Mouse (Mus musculus): Measurements from ENCODE around the gene Rnls. TPM values are rescaled to one million over a fixed set of nuclear protein-coding genes. Genes with fewer than 3 reads are reported as not detected.

Gene Rnls
- polyA plus RNA-seq, 1 experiment from 2014 or later = 6.8 TPM

- no peak for ATAC-seq (ENCODE audit: low FRiP score, low TSS enrichment)
- H3K9ac ChIP-seq (ENCODE audit: low read depth, low read length) = no peak overlapping the region
Observed at GRCm38 (mm10) chr19:33159192-33159591, 232.9 kb downstream of the Rnls start.

DNA sequence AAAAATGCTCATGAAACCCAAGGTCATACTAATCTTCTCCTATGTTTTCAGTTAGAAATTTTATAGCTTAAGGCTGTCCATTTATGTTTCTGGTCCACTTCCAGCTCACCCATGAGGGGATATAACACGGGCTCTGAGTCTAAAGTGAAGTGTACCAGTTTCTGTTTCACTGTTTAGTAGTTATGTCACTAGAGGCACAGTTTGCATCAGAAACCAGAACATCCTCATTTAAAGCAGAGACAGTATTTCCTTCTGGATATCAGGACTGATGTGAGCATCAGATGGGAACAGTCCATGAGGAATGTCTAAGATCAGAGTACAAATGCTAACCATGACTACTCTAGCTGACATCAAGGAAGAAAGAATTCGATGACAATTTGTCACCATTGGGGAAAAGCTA, 233.9 kb downstream of the Rnls start:
- 88% methylated on average over 2 of the region's 2 CpGs for WGBS
- Histone ChIP-seq H3K9me3 (ENCODE audit: control insufficient read depth, low read length) (no peaks in the 10 kb centered on the region), H3K4me2 (replicated peaks; ENCODE audit: low read depth, low read length) (no peak overlapping the region), H3K36me3 (ENCODE audit: control insufficient read depth, insufficient read depth, low read length) (no peaks in the 10 kb centered on the region), H3K9ac (ENCODE audit: low read depth, low read length) (no peak overlapping the region), H3K4me3 (ENCODE audit: low read length) (no peak overlapping the region), H3K27ac (ENCODE audit: low read depth, low read length) (no peak overlapping the region), H3K27me3 (ENCODE audit: control insufficient read depth, insufficient read depth, low read length) (no peaks in the 10 kb centered on the region), H3K4me1 (ENCODE audit: control insufficient read depth, insufficient read depth, low read length) (no peaks in the 10 kb centered on the region)
- ATAC-seq (ENCODE audit: low FRiP score, low TSS enrichment) = no peak

More at GRCm38 (mm10) chr19:33159192-33159591, 232.9 kb downstream of the Rnls start:
- no peaks in the 10 kb centered on the region for H3K4me1 ChIP-seq (ENCODE audit: control insufficient read depth, insufficient read depth, low read length)
- no peak overlapping the region for H3K4me3 ChIP-seq (ENCODE audit: low read length)
- no peak overlapping the region for H3K27ac ChIP-seq (ENCODE audit: low read depth, low read length)
- no peaks in the 10 kb centered on the region for H3K36me3 ChIP-seq (ENCODE audit: control insufficient read depth, insufficient read depth, low read length)
- 95% methylated on average over 1 of the region's 1 CpGs for WGBS
- H3K4me2 ChIP-seq (replicated peaks; ENCODE audit: low read depth, low read length) = no peak overlapping the region
- no peaks in the 10 kb centered on the region for H3K9me3 ChIP-seq (ENCODE audit: control insufficient read depth, low read length)
- no peaks in the 10 kb centered on the region for H3K27me3 ChIP-seq (ENCODE audit: control insufficient read depth, insufficient read depth, low read length)

DNA sequence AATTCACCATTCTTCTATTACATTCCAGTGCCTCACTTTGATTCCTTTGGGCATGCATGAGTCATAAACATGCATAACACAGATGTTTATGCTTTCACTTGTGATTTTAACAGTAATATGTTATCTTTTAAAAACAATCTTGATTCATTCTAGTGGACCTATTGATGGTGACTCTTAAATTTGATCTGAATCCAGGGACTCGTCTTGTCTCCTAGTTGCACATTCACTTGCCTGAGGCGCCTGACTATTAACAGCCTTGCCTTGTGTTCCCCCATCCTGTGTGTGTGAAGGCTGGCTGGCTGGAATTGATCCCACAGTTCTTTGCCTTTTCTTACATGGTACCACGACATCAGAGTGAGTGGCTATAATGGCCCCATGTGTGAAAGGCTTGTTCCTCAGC, 243.7 kb downstream of the Rnls start:
- H3K27ac ChIP-seq (ENCODE audit: low read depth, low read length) = no peak overlapping the region
- H3K4me3 ChIP-seq (ENCODE audit: low read length) = no peak overlapping the region
- H3K9me3 ChIP-seq (ENCODE audit: control insufficient read depth, low read length) = no peaks in the 10 kb centered on the region
- H3K4me2 ChIP-seq (replicated peaks; ENCODE audit: low read depth, low read length) = no peak overlapping the region
- H3K9ac ChIP-seq (ENCODE audit: low read depth, low read length) = no peak overlapping the region
- no peak for ATAC-seq (ENCODE audit: low FRiP score, low TSS enrichment)
- H3K4me1 ChIP-seq (ENCODE audit: control insufficient read depth, insufficient read depth, low read length) = no peaks in the 10 kb centered on the region
- 83% methylated on average over 3 of the region's 3 CpGs for WGBS
- no peaks in the 10 kb centered on the region for H3K27me3 ChIP-seq (ENCODE audit: control insufficient read depth, insufficient read depth, low read length)
- H3K36me3 ChIP-seq (ENCODE audit: control insufficient read depth, insufficient read depth, low read length) = no peaks in the 10 kb centered on the region

DNA sequence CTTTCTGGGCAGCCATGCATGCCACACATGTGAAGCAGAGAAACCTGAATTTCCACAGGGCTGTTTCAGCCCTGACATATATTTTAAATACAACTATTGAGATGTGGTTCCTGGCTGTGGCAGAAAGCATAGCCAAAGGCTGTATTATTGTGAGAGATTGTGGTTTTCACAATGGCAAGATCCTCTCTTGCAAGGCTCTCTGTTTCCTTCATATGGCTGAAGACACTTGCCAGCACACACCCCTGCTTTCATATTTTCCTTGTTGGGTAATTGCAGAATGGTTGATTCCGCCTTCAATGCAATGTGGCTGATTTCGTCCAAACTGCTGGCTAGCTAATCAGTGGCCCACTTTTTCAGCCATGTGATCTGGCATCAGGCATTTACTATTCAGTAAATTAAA, 248.9 kb downstream of the Rnls start:
- no peaks in the 10 kb centered on the region for H3K36me3 ChIP-seq (ENCODE audit: control insufficient read depth, insufficient read depth, low read length)
- no peak for ATAC-seq (ENCODE audit: low FRiP score, low TSS enrichment)
- no peak overlapping the region for H3K4me3 ChIP-seq (ENCODE audit: low read length)
- no peak overlapping the region for H3K27ac ChIP-seq (ENCODE audit: low read depth, low read length)
- no peak overlapping the region for H3K4me2 ChIP-seq (replicated peaks; ENCODE audit: low read depth, low read length)
- 88% methylated on average over 2 of the region's 2 CpGs for WGBS
- H3K9me3 ChIP-seq (ENCODE audit: control insufficient read depth, low read length) = no peaks in the 10 kb centered on the region
- H3K9ac ChIP-seq (ENCODE audit: low read depth, low read length) = no peak overlapping the region
- H3K4me1 ChIP-seq (ENCODE audit: control insufficient read depth, insufficient read depth, low read length) = no peaks in the 10 kb centered on the region
- no peaks in the 10 kb centered on the region for H3K27me3 ChIP-seq (ENCODE audit: control insufficient read depth, insufficient read depth, low read length)

GRCm38 (mm10) chr19:33137316-33137715, 254.8 kb downstream of the Rnls start:
- Histone ChIP-seq H3K9ac (ENCODE audit: low read depth, low read length) (no peak overlapping the region), H3K27ac (ENCODE audit: low read depth, low read length) (no peak overlapping the region), H3K4me1 (ENCODE audit: control insufficient read depth, insufficient read depth, low read length) (no peaks in the 10 kb centered on the region), H3K9me3 (ENCODE audit: control insufficient read depth, low read length) (no peaks in the 10 kb centered on the region), H3K36me3 (ENCODE audit: control insufficient read depth, insufficient read depth, low read length) (no peaks in the 10 kb centered on the region), H3K4me2 (replicated peaks; ENCODE audit: low read depth, low read length) (no peak overlapping the region), H3K4me3 (ENCODE audit: low read length) (no peak overlapping the region), H3K27me3 (ENCODE audit: control insufficient read depth, insufficient read depth, low read length) (no peaks in the 10 kb centered on the region)
- 80% methylated on average over 5 of the region's 5 CpGs for WGBS
- ATAC-seq (ENCODE audit: low FRiP score, low TSS enrichment) = no peak

GRCm38 (mm10) chr19:33122611-33123226, 269.4 kb downstream of the Rnls start:
- 95% methylated on average over 6 of the region's 6 CpGs for WGBS
- ATAC-seq (ENCODE audit: low FRiP score, low TSS enrichment) = no peak
- no peak overlapping the region for H3K9ac ChIP-seq (ENCODE audit: low read depth, low read length)

DNA sequence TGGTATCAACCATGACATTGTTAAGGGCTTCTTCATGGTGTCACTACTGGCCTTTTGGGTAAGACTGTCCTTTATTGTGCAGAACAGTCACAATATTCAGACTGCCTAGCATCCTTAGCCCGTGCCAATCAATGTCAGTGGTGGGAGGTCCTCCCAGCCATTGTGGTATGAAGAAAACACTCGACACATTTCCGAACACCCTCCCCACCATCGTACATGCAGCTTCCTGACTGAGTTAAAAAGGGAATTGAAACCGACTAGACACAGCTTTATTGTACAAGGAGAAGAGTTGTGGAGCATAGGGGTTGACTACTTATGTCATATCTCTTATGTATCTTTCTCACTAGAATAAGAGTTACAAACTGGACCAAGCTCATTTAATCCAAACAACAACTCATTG, 272.1 kb downstream of the Rnls start:
- 88% methylated on average over 5 of the region's 5 CpGs for WGBS

More at GRCm38 (mm10) chr19:33122611-33123226, 269.4 kb downstream of the Rnls start:
- H3K27me3 ChIP-seq (ENCODE audit: control insufficient read depth, insufficient read depth, low read length) = no peaks in the 10 kb centered on the region
- no peaks in the 10 kb centered on the region for H3K36me3 ChIP-seq (ENCODE audit: control insufficient read depth, insufficient read depth, low read length)
- H3K4me1 ChIP-seq (ENCODE audit: control insufficient read depth, insufficient read depth, low read length) = no peaks in the 10 kb centered on the region
- no peak overlapping the region for H3K4me3 ChIP-seq (ENCODE audit: low read length)
- H3K4me2 ChIP-seq (replicated peaks; ENCODE audit: low read depth, low read length) = no peak overlapping the region
- H3K27ac ChIP-seq (ENCODE audit: low read depth, low read length) = no peak overlapping the region
- H3K9me3 ChIP-seq (ENCODE audit: control insufficient read depth, low read length) = no peaks in the 10 kb centered on the region

DNA sequence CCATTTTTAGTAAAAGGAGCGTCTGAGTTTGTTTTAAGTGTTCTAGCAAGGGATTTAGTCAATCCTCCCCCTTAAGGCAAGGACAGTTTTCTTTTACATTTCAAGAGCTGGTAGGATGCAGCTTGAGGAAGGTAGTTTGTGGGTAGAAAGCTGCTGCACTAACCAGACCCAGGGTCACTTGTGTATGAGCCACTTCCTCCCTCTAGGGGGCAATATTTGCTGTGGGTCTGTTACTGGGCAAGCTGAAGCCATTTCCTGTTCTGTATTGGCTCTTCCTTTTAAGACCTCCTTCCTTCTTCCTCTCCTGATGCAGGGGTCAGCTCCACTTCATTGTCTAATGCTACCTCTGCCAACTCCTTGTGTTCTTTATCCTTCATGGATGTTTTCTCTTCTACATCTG, 273.2 kb downstream of the Rnls start:
- H3K27ac ChIP-seq (ENCODE audit: low read depth, low read length) = no peak overlapping the region
- no peak overlapping the region for H3K9ac ChIP-seq (ENCODE audit: low read depth, low read length)
- no peaks in the 10 kb centered on the region for H3K27me3 ChIP-seq (ENCODE audit: control insufficient read depth, insufficient read depth, low read length)
- no peak overlapping the region for H3K4me3 ChIP-seq (ENCODE audit: low read length)
- no peak overlapping the region for H3K4me2 ChIP-seq (replicated peaks; ENCODE audit: low read depth, low read length)
- H3K9me3 ChIP-seq (ENCODE audit: control insufficient read depth, low read length) = no peaks in the 10 kb centered on the region
- no peaks in the 10 kb centered on the region for H3K4me1 ChIP-seq (ENCODE audit: control insufficient read depth, insufficient read depth, low read length)
- ATAC-seq (ENCODE audit: low FRiP score, low TSS enrichment) = no peak
- no peaks in the 10 kb centered on the region for H3K36me3 ChIP-seq (ENCODE audit: control insufficient read depth, insufficient read depth, low read length)
- WGBS = 85% methylated on average over 1 of the region's 1 CpGs

More for the DNA sequence above, 272.1 kb downstream of the Rnls start:
- no peaks in the 10 kb centered on the region for H3K27me3 ChIP-seq (ENCODE audit: control insufficient read depth, insufficient read depth, low read length)
- H3K36me3 ChIP-seq (ENCODE audit: control insufficient read depth, insufficient read depth, low read length) = no peaks in the 10 kb centered on the region
- no peak overlapping the region for H3K4me2 ChIP-seq (replicated peaks; ENCODE audit: low read depth, low read length)
- no peaks in the 10 kb centered on the region for H3K4me1 ChIP-seq (ENCODE audit: control insufficient read depth, insufficient read depth, low read length)
- no peak for ATAC-seq (ENCODE audit: low FRiP score, low TSS enrichment)
- no peaks in the 10 kb centered on the region for H3K9me3 ChIP-seq (ENCODE audit: control insufficient read depth, low read length)
- no peak overlapping the region for H3K27ac ChIP-seq (ENCODE audit: low read depth, low read length)
- no peak overlapping the region for H3K4me3 ChIP-seq (ENCODE audit: low read length)
- no peak overlapping the region for H3K9ac ChIP-seq (ENCODE audit: low read depth, low read length)

DNA sequence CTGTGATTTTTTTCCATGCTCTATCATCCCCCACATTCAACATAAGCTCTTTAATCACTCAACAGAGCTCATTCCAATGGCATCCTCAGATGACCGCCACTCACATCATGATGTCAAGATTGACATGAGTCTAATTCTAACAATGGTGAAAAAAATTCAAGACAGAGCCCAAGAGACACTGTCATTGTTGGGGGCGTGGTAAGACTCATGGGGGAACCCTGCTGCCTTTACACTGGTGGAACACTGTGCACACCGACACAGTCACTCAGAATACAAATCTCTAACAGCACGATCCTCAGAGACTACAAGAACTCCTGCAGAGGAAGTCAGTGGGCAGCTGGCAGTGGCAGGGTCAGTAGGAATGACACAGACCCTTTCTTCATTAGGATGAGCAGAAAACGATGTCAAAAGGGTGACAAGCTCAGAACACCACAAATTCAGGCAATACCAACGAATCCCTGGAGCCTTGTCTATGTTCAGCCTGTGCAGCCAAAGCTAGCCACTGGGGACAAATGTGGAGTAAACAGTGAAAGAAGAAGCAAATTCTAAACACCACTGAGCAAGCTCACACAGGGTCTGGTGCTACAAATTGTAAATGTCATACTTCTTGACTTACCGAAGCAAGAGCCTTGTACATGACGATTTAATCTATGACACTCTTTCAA, 277.3 kb downstream of the Rnls start:
- H3K9ac ChIP-seq (ENCODE audit: low read depth, low read length) = no peak overlapping the region

More for the DNA sequence above, 277.3 kb downstream of the Rnls start:
- H3K27ac ChIP-seq (ENCODE audit: low read depth, low read length) = no peak overlapping the region
- 82% methylated on average over 8 of the region's 8 CpGs for WGBS
- no peaks in the 10 kb centered on the region for H3K27me3 ChIP-seq (ENCODE audit: control insufficient read depth, insufficient read depth, low read length)
- no peak overlapping the region for H3K4me3 ChIP-seq (ENCODE audit: low read length)
- no peaks in the 10 kb centered on the region for H3K36me3 ChIP-seq (ENCODE audit: control insufficient read depth, insufficient read depth, low read length)
- peaks cover 3% of the 10 kb centered on the region; the same call in 1 of the 2 replicates for H3K4me1 ChIP-seq (ENCODE audit: control insufficient read depth, insufficient read depth, low read length)
- ATAC-seq (ENCODE audit: low FRiP score, low TSS enrichment) = no peak
- no peaks in the 10 kb centered on the region for H3K9me3 ChIP-seq (ENCODE audit: control insufficient read depth, low read length)
- H3K4me2 ChIP-seq (replicated peaks; ENCODE audit: low read depth, low read length) = no peak overlapping the region
